Comparison of ENCODE assay signal across 18 mouse cellular contexts in the genomic region with DNA sequence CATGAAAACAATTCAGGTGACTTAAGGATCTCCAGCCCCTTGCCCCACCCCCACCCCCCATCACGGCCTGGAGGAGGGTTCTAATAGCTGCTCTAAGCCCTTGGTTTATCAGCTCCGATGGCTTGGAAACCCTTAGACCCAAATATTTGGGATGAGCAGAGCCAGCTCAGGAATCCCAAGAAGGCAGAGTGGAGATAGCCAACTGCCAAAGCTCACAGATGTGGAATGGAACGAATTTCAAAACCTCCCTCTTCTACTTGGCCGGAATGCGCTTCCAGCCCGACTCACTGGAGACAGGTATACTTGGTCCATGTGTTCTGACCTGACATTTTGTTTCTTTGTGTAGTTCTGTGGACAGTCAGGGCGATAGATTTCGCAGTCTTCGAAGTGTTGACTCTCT.
"Had no signal": no experiment of that assay in that cellular context is flagged by ENCODE, and none has a peak within 500 bp of the region (broad histone marks: within the 10 kb centered on the region; RNA-seq: fewer than 3 reads in every experiment).

No protein-coding gene starts in this region.

- H3K27me3 ChIP-seq: limb, embryonic 13.5 days; neural tube, embryonic 13.5 days had no signal

- H3K9ac ChIP-seq: limb, embryonic 13.5 days; liver, embryonic 14.5 days; lung, embryonic 14.5 days; midbrain, embryonic 15.5 days; neural tube, embryonic 13.5 days had no signal

- DNase-seq: kidney, adult 11 months; kidney, adult 9 months; kidney, postnatal 10 days; kidney, postnatal 4 days; lung, embryonic 14.5 days; retina, postnatal 1 day; right cerebral cortex, postnatal 4 days; spleen, adult 18-20 months; thymus, adult 2 months; thymus, postnatal 36 days had no signal

- H3K4me3 ChIP-seq: layer of hippocampus, adult 2 months; limb, embryonic 13.5 days; megakaryocyte, embryonic 14.5 days; midbrain, embryonic 15.5 days; neural tube, embryonic 13.5 days had no signal

- H3K9me3 ChIP-seq: limb, embryonic 13.5 days; megakaryocyte, embryonic 14.5 days; midbrain, embryonic 15.5 days; neural tube, embryonic 13.5 days had no signal

- H3K36me3 ChIP-seq: limb, embryonic 13.5 days; midbrain, embryonic 15.5 days; neural tube, embryonic 13.5 days had no signal

- H3K27ac ChIP-seq: layer of hippocampus, adult 2 months; limb, embryonic 13.5 days; liver, embryonic 14.5 days; macrophage; midbrain, embryonic 15.5 days; neural tube, embryonic 13.5 days had no signal

- H3K4me2 ChIP-seq: limb, embryonic 13.5 days; lung, embryonic 14.5 days; midbrain, embryonic 11.5 days; midbrain, embryonic 15.5 days; neural tube, embryonic 13.5 days had no signal
